Mouse (Mus musculus): ENCODE measurements around the gene Ppcdc. TPM values are rescaled to one million over a fixed set of nuclear protein-coding genes. Genes with fewer than 3 reads are reported as not detected.

Ppcdc gene
- total RNA-seq (2021) = 10 to 100 TPM; 13.8 to 16.6 TPM

DNA sequence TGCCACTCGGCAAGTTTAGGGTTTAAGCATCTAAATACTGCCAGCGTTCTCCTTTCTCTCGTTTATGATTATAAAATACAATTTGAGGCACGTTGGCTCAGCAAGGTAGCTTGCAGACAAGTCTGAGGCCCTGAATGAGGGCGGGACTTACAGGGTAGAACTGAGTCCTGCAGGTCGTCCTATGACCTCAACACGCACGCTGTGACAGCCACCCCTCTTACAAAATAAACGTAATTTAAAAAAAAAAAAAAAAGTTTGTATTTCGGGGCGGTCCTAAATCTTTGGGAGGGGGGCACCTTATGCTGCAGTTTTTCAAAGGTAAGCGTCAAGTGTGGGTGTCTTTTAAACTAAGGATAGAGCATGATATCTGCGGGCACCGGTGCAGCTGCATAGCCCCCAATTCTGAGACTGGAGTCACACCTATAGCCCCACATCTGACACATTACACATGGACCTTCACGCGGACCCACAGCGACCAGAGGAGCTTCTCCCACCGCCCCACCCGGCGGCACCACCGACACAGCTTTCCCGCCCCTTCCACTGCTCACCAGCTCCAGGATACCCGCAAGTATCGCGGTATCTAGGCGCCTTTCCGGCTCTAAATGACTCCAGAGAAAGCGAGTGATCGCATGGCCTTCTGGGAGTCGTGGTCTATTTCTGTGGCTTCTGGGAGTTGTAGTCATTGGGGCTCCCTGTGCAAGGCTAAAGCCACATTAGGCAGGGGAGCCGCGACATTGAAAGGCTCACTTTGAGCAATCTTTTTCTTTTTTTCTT lies at the start of gene Ppcdc:
Gene Ppcdc (minus strand): TSS at position 603 of the 774 bp plus-strand sequence.
- peak; percentile 90 to 91 for DNase-seq (ENCODE audit: low spot score in 2 of 2)
- intact Hi-C loops (cut with DNase I) = no loop called here

DNA sequence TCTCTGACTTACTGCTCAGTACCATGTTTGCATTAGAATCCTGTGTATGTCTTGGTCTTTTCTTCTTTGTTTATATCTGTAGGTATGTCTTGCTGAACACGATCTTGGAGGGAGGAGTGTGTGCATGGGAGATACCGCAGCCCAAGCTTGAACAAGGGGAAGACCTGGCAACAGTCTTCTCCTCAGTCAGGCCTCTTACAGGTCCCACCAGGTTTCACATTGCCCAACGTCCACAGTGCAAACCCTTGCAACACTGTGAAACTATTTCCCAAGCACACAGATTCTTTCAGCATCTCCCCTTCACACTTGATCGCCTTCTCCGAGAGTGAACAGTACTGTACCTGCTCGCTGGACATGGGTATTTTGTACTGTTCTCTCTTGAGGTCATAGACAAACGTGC lies 47.9 kb upstream of the Ppcdc start:
- intact Hi-C loops (cut with DNase I) = loop anchor here (2.0 kb wide), 1 partner anchor 29 kb away; no protein-coding TSS in a partner anchor
- DNase-seq (ENCODE audit: low spot score in 2 of 2) = no peak

DNA sequence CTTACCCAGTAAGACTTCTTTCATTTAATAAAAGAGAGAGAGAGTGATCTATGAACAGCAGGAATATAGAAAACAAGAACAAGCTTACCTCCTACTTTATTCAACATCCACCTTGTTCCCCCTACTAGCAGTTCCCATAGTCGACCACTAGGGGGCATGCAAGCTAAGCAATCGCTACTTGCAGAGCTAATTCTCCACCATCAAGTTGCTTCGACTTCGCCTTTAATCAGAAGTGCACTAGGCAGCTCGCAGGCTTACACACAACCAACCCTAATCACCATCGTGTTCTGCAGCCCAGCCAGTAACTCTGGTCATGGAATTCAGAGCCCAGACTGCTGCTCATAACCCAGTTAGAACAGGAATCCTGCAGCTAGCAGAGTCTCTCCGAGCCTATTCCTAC lies 45.9 kb upstream of the Ppcdc start:
- peak; percentile 77 to 84 for DNase-seq (ENCODE audit: low spot score in 2 of 2)
- intact Hi-C loops (cut with DNase I) = loop anchor here (2.0 kb wide), 1 partner anchor 31 kb away; no protein-coding TSS in a partner anchor

DNA sequence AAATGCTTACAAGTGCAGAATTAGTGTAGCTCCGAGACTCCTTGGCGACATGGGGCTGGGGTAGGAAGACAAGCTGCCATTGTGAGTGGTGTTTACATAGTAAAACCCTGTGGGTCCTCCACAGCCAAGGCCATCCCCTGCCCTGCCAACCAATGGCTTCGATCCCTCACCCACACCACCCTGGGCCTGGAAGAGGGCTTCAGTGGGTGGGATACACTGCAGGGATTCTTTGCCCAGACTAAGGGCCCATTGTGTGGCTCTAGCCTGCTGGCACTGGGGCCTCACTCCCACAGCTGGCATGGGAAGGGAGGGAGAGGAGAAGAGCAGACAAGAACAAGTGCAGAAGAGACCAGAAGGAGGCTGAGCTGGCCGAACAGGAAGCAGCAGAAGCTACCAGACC lies 29.0 kb upstream of the Ppcdc start:
- intact Hi-C loops (cut with DNase I) = loop anchor here (5.0 kb wide), 2 partner anchors 33 to 53 kb away; partner anchors contain the start of genes Cox5a and Rpp25
- peak; percentile 28 to 39 for DNase-seq (ENCODE audit: low spot score in 2 of 2)

DNA sequence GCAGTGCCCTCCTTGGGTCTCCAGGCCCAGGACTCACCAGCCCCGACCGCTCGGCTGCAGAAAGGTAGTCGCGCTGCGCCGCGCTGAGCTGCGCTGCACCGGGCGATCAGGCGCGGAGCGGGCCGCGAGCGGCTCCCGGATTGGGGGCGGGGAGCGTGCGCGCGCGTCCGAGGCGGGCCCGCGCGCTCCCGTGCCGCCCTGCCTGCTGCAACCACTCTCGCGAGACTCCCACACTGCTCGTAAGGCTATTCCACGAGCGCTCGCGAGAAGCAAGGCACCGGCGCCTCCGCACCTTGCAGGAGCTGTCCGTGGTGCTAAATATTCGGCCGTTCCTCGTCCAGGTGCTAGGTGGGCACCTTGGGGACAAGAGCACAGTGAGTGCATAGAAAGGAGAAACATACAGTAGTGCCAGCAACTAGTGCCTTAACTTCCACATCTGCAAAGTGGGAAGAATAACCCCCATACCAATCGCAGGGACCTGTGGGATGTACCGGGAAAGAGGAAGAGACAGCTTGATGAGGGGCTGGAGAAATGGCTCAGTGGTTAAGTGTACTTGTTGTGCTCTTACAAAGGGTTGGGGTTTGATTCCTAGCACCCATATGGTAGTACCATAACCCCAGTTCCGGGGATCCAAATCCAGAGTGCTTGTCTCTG lies 28.1 kb upstream of the Ppcdc start, which contains the start of gene Scamp5:
Gene Scamp5 (minus strand): TSS at position 165 of the 654 bp plus-strand sequence.
- intact Hi-C loops (cut with DNase I) = loop anchor here (5.0 kb wide), 2 partner anchors 34 to 54 kb away; partner anchors contain the start of genes Cox5a and Rpp25

DNA sequence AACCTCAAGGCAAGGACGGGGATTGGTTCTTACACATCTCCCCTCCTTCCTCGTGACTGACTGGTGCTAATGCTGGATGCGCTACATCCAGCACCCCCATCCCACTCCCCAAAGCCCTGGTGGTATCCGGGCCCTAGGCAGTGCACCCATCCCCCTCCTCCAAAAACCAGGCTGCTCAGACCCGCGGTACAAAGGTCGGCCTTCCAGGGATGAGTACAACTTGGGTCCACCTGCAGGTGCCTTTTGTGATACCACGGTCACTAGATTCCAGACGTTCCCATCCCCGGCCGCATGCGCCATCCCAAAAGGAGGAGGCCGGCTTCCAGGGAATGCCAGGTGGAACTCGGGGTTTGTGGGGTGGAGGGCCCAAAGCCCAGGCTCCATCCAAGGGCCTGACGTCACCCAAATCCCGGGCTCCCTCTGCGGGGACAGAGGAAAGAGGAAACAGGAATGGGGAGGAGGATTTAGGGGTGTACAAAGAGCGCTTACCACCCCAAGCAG lies 27.4 kb upstream of the Ppcdc start:
- intact Hi-C loops (cut with DNase I) = loop anchor here (5.0 kb wide), 2 partner anchors 35 to 55 kb away; partner anchors contain the start of genes Cox5a and Rpp25

More for the DNA sequence above, 28.1 kb upstream of the Ppcdc start, which contains the start of gene Scamp5:
- DNase-seq (ENCODE audit: low spot score in 2 of 2) = peak; percentile 88 to 91

DNA sequence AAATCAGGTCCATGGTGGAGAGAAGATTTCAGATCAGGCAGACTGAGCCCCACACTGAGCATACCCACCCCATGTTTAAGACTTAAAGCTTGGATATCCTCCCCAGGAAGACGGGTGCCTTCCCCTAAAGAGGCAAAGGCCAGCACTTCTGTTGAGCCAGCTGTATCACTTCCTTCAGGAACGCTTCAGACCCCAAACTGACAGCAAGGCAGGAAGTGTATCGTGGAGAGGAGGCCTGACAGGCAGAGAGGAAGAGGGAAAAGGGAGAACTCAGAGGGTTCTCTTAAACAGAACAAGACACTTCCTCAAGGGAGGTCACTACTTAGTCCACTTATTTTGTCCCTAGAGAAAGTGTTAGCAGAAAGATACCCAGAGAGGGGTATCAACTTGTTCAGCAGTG lies 26.2 kb upstream of the Ppcdc start:
- intact Hi-C loops (cut with DNase I) = loop anchor here (5.0 kb wide), 2 partner anchors 36 to 56 kb away; partner anchors contain the start of genes Cox5a and Rpp25
- no peak for DNase-seq (ENCODE audit: low spot score in 2 of 2)

More for the DNA sequence above, 27.4 kb upstream of the Ppcdc start:
- DNase-seq (ENCODE audit: low spot score in 2 of 2) = peak in 1 of 2 experiments; percentile 58

DNA sequence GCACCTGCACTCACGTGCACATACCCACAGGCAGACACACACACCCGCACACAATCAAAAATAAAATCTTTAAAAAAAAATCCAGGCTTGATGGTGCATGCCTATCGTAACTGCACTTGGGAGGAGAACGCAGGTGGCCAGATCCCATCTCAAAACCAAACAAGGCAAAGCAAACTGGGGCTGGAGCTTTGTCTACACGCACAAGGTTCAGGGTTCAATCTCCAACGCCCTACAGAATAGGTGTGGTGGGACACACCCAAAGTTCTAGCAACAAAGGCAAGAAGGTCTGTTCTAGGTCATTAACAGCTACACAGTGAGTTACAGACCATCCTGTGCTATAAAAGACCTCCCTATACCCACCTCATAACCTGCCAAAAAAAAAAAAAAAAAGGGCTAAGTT lies 22.9 kb upstream of the Ppcdc start:
- DNase-seq (ENCODE audit: low spot score in 2 of 2) = no peak
- intact Hi-C loops (cut with DNase I) = no loop called here

DNA sequence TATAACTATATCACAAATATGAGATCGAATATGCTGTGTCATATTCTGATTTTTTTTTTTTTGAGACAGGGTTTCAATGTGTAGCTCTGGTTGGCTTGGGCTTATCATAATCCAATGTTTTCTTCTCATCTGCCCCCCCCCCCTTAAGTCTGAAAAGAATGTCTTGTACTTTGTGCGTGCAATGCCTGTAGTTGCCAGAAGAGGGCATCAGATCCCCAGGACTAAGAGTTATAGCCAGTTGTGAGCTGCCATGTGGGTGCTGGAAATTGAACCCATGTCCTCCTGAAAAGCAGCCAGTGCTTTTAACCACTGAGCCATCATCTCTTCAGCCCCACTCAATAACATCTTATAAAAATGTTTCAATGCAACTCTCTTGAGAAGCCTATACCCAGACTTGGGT lies 19.8 kb upstream of the Ppcdc start:
- intact Hi-C loops (cut with DNase I) = no loop called here
- DNase-seq (ENCODE audit: low spot score in 2 of 2) = no peak

DNA sequence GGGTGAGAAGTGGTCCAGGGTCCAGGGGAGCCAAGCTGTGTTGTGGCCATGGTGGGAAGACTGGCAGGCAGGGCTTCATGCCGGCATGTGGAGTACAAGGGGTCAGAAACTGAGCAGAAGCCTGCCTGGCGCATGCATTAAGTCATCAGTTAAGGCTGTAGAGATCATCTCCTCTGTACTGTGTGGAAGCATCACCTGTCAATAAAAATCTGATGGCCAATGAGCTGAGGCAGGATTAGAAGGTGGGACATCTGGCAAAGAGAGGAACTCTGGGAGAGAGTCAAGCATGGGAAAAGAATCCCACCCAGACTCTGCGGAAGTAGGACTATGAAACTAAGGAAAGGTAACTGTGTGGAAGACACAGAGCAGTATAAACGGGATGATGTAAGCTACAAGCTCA lies 13.6 kb upstream of the Ppcdc start:
- DNase-seq (ENCODE audit: low spot score in 2 of 2) = no peak
- intact Hi-C loops (cut with DNase I) = no loop called here

DNA sequence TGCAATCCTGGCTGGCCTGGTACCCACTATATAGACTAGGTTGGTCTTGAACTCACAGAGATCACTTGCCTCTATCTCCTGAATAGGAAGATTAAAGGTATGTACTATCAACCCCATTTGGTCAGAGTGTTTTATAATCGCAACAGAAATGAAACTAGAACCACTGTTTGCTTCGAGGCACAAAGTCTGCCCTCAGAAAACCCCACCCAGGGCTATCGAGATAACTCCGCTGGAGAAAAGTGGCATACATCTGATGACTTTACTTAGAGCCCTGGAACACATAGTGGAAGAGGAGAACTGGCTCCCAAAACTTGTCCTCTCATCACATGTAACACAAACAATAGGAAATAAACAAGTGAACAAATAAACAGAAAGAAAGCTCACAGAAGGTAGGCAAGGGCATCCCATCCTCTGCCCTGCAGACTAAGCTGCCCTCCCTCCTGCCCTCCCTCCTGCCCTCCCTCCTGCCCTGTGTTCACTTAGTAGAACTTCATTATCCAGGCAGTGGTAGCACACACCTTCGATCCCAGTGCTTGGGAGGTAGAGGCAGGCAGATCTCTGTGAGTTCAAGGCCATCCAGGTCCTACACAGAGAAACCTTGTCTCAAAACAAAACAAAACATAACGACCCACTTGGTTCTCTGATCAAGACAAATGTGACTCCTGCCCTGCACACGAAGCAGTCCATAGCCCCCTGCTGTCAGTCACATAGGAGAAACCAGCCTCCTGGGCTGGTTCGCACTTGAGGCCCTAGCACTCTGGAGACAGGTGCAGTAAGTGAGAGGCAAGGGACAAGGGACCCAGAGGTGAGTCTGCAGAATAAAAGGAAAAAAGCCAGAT lies 12.9 kb upstream of the Ppcdc start:
- intact Hi-C loops (cut with DNase I) = no loop called here

DNA sequence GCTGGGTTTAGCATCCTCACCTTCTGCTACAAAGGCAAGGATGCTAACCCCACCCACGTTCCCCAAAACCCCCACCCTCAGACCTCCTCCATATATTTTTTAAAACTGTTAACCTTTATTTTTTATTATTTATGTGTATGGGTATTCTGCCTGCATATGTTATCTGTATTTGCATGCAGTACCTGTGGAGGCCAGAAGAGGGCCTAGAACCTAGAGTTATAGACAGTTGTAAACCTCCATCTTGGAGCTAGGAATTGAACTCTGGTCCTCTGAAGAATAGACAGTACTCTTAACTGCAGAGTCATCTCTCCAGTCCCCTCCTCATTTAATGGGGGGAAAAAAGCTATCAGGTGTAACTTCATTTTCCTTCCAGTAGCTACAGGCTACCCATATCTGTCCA lies 9.8 kb upstream of the Ppcdc start:
- intact Hi-C loops (cut with DNase I) = no loop called here
- DNase-seq (ENCODE audit: low spot score in 2 of 2) = no peak

More for the DNA sequence above, 12.9 kb upstream of the Ppcdc start:
- no peak for DNase-seq (ENCODE audit: low spot score in 2 of 2)

DNA sequence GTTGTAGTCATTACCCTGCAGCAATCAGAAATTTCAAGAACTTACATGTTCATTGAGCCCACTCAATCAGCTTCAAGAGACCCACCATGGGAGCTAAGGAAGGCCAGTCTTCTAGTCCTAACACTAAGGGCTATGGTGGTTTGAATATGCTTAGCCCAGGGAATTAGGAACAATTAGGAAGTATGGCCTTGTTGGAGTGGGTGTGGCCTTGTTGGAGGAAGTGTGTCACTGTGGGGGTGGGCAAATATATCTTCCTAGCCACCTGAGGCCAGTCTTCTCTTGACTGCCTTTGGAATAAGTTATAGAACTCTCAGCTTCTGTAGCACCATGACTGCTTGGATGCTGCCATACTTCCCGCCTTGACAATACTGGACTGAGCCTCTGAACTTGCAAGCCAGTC lies 696 bp upstream of the Ppcdc start:
- DNase-seq (ENCODE audit: low spot score in 2 of 2) = no peak
- intact Hi-C loops (cut with DNase I) = no loop called here

DNA sequence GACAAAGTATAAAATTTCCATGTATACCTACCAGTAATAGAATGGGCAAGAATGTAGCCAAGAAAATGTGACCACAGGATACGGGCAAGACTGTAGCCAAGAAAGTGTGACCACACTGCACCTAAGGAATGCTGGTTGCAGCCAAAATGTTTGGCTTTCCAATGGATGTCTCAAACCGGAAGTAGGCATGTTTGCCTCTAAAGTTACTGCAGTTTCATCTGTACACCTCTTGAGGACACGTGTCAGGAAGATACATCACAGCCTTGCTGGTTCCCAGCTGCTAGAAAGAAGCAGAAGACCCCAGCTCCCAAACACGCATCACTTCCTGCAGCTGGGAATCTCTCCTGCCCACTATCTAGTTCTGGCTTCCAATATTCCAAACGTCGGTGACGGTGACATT lies 841 bp downstream of the Ppcdc start:
- DNase-seq (ENCODE audit: low spot score in 2 of 2) = peak in 1 of 2 experiments; percentile 13

DNA sequence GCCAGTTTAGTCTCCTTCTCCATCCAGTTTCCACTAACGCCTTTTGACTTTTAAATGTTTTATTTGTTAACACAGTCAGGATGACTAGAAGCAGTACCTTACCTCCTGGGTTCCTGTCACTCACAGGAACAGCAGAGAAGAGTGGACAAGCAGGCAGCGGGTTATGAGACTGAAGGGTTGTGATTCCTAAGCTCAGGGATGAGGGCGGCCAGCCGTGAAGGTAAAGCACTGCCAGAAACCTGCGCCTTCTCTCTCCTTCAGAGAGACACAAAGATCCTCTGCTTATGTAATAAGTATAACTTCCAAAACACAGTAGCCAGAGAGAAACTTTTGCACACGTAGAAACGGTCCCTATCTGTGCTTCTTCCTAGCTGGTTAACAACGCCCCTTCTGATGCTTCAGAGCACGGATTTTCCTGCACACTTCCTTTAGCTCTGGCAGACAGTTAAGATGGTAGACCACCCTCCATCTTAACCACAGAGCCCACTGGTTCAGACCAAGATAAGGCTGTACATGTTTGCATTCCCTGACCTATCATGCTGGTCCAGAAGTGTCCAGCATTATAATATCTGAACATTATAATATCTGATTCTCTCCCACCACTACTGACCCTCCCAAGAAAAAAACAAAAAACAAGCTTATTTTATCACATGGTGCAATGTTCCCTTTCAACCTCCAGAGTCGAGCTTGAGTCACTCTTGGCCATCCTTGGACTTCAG lies 1.9 kb downstream of the Ppcdc start:
- no peak for DNase-seq (ENCODE audit: low spot score in 2 of 2)
- intact Hi-C loops (cut with DNase I) = no loop called here

More for the DNA sequence above, 841 bp downstream of the Ppcdc start:
- intact Hi-C loops (cut with DNase I) = no loop called here

DNA sequence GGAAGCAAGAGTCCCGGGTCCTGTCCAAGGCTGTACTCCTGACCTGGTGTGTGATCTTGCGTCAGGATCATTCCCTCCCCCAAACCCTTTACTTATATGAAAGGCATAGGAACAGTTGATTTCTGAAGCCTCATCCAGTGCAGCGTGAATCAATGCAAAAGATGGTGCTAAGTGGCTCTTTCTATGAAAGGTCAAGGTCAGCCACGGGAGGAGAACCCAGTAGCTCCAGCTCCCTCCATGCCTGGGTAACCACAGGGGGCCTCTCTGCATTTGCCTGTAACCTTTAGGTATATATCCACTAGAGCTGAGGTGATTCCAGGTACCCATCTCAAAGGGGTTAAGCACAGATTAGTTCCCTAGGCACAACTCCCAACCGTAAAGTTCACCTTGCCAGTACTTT lies 3.8 kb downstream of the Ppcdc start:
- intact Hi-C loops (cut with DNase I) = no loop called here
- no peak for DNase-seq (ENCODE audit: low spot score in 2 of 2)

DNA sequence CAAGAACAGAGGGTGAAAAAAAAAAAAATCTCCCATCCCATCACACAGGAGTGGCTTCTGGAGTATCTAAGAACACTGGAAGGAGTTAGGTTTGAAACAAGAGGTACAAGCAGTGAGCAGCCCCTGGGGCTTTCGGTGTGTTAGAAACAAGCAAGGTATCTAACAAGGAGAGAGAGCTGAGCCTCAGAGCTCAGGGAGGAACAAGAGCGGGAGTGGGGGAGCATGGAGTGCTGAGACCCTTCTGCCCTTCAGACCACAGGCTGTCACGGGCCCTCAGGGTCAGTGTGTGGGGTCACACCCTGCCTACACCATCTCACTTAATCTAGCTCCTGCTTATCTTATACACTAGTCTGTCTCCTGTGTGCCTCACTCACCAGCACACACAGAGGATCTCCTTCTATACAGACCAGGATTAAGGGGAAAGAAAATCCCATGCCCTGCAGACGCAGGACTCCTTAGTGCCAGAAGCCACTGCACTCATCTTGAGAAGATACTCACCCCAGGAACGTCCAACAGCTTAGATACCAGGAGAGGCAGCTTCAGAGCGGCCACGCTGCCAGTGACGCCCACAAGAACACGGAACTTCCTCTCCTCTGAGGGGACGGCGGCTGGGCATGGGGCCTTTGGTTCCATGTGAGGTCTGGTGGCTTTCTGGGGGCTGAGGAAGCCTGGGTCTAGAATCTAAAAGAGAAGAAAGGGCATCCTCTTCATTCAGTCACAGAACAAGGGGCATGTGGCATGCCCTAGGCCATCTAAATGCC lies 5.3 kb downstream of the Ppcdc start:
- no peak for DNase-seq (ENCODE audit: low spot score in 2 of 2)
- intact Hi-C loops (cut with DNase I) = loop anchor here (5.0 kb wide), 1 partner anchor 227 kb away; no protein-coding TSS in a partner anchor
